Mouse (Mus musculus) mouse embryonic stem cell (cell line): Measurements from ENCODE around the gene Gm382.

Source experiments
- in situ Hi-C, 2 experiments: fragments of 300-500 bp; cut with MboI; formaldehyde crosslinking; loops; 1 replicate in 1 of 2; 3 replicates in 1 of 2; pipeline ENCODE4 v1.14.3; 2019 to 2020; ENCODE audit warnings: low sequenced_read_pairs in 2 of 2, low pct_unique_long_range_greater_than_20kb in 1 of 2, mixed read lengths in 1 of 2; ENCODE audit not compliant: unreplicated experiment in 1 of 2

Gene Gm382

GRCm38 (mm10) chrX:127039672-127040071 is at the start of gene Gm382:
Gene Gm382, plus strand, starts transcription at chrX:127039972.
- in situ Hi-C loops, result no loop called here

GRCm38 (mm10) chrX:127070179-127070578 is 30.4 kb downstream of the Gm382 start:
- in situ Hi-C loops, result no loop called here

- in situ Hi-C loops, result no loop called here
These were observed 51.5 kb downstream of the Gm382 start for GRCm38 (mm10) chrX:127091282-127091681.

- in situ Hi-C loops, result no loop called here
These were observed 53.3 kb downstream of the Gm382 start for GRCm38 (mm10) chrX:127093036-127093435.

- in situ Hi-C loops, result no loop called here
These were observed 54.2 kb downstream of the Gm382 start for GRCm38 (mm10) chrX:127093961-127094360.

GRCm38 (mm10) chrX:127104341-127104740 is 64.6 kb downstream of the Gm382 start:
- in situ Hi-C loops, result no loop called here
